Mouse (Mus musculus) R1 (cell line): ENCODE measurements around the gene Lrch1.

Source experiments
- DNase-seq: peaks from one replicate; pipeline ENCODE4 v3.0.0-alpha.2; 2018; ENCODE audit warnings: low read depth, low spot score

Gene Lrch1

DNA sequence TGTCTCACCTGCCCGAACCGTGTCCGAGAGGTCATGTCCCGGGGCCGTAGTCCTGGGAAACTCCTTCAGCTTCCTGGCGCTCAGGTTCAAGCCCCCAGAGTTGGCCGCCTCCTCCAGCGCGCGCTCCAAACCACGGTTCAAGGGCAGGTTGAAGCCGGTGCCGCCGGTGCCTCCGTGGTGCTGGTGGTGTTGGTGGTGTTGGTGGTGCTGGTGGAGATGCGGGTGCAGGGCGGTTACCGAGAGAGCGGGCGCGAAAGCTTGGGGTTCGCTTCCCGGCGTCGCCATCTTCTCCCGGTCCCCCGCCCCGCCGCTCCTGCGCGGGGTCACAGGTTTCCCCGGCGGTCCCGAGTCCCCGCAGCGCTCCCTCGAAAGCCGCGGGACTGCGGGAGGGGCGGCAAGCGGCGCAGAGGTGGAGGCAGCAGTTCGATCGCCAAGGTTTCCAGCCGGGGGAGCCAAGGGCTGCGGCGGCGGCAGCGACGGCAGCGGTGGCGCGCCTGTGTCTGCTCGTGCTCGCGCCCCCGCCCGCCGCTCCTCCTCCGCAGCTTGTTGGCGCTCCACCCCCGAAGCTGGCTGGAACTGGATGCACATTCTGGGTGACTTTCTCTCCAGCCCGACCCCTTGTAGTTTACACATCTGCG, at the start of gene Lrch1:
Gene Lrch1, minus strand, starts transcription at position 501 of the 638 bp plus-strand sequence.
- peak; percentile 88 for DNase-seq

DNA sequence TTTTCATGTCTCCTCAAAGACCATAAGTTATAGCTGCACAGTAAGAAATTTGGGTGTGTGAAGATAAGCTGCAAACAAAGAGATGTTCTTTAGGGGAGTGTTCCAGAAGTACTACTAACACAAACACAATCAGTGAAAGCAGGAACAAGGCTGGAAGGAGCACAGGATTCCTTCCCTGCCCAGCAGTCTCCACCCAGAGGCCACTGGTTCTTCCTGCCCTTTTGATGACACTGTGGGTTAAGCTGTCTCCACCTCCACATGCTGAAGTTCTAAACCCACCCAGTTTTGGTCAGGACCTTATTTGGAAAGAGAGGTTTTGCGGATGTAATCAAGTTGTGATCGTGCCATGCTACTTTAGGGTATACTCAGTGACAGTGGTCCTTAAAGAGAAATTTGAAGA, 49.4 kb upstream of the Lrch1 start:
- DNase-seq = no peak

DNA sequence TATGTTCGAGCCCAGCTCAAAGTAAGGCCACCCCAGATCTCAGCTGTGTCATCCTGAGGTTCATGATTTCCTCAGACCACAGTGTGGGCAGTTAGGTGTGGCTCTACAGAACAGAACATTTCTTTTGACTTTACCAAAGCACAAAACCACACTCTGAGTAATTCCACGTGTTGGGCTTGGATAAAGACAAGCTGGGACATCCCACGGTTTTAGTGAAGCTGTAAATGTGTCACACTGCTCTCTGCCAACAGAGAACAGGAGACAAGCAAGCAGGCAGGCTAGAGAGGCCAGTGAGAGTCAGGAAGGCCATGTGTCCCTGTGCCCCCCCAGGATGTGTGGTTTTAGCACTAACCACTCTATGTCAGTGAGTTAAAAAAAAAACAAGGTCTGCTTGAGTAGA, 48.9 kb upstream of the Lrch1 start:
- DNase-seq = no peak

DNA sequence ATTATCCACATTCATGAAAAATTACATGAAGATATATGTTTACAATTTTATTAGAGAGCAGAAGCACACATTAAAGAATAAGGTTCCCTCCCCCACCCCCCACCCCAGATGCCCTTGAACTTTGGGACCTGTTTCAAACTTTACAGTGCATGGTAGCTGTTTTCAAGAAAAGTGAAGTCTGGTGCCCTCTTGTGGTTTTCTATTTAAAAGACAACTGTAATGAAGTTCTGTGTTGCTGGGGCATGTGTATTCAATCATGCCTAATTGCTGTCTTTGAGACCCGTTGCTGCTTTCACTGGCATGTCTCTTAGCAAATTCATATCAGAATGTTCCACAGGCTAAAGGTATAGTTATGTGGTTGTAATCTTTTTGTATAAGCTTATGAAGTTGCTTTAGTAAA, 42.8 kb upstream of the Lrch1 start:
- peak; percentile 65 for DNase-seq

DNA sequence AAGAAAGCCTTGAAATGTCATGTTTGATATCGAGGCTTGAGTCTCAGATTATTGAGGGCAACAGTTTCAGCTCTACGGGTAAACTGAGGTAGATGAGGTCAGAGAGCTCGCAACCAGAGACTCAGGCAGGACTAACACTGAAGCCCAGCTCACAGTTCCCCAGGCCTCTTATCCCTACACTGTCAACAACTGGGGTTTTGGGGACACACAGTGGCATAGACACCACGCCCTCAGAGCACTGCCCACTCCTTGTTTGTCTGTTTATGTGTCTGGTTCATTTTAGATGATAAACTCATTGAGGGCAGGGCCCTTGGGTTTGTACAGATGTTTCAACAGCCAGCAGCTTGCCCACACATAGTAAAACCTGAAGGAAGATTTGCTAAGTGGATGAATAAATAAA, 42.2 kb upstream of the Lrch1 start:
- no peak for DNase-seq

DNA sequence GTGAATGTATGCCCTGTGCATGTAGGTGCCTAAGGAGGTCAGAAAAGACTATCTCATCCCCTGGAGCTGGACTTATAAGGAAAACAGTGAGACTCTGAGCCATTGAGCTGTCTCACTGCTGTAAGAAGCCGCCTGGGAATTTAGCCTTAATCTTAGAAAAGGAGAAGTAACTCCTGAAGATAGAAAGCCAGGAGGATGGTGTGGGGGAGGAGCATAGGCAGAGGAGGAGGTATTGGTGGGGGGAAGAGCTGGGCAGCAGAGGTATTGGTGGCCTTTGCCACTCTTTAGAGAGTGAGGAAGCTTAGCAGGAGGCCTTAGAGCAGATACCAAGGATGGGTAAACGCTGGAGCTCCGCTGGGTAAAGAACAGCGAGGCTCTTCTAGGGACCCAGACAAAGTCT, 41.6 kb upstream of the Lrch1 start:
- DNase-seq = no peak

DNA sequence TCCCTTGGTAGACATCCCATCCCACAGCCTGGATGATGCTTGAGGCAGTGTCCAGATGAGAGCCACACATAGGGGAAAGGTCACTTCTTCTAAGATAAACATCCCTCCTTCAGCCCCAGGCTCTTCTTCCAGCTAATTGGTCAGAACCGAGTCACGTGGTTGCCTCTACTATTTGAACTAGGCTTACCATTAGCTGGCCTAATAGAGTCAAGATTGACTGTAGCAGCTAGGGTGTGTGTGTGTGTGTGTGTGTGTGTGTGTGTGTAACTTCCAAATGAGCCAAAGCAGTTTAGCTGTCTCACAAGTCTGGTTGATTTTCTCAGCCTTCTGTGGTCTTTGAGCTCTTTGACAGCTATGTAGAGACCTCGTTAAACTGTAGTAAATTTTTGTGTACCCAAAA, 38.9 kb upstream of the Lrch1 start:
- peak; percentile 8 for DNase-seq

DNA sequence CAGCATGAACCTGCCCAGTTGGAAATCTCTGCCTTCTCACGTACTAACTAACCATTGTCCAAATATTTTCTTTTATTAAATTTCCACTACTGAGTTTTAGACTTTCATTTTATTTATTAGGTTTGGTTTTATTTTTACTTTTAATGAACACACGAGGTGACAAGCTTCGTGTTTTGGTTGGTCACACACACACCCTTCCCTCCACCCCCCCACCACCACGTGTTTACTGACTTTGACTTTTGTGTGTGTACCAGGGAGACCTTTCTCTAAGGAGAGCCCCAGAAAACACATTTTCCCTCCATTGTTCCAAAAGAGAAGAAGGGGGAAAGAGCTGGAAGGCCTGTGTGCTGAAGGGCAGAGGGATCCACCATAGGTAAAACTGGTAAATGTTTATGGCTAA, 38.0 kb upstream of the Lrch1 start:
- no peak for DNase-seq

DNA sequence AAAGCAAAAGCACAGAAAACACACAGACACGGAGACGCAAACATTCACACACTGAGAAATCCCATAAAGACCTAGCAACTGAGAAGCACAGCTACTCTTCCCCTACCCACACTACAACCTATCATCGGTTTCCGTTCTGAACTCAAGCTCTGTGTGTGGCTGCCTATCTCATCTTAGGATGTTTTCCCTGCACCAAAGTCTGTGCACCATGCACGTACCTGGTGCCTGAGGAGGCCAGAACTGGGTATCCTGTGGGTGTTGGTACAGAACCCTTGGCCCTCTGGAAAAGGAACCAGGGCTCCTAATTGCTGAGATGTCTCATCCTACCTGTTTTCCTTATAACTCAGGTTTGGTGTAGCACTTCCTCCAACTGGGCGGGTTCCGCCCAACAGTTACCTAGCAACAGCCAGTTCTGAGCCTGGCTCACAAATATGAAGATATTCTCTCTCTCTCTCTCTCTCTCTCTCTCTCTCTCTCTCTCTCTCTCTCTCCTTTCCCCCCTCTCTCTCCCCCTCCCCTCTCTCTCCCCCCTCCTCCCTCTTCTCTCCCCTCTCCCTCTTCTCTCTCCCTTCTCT, 37.2 kb upstream of the Lrch1 start:
- DNase-seq = no peak

DNA sequence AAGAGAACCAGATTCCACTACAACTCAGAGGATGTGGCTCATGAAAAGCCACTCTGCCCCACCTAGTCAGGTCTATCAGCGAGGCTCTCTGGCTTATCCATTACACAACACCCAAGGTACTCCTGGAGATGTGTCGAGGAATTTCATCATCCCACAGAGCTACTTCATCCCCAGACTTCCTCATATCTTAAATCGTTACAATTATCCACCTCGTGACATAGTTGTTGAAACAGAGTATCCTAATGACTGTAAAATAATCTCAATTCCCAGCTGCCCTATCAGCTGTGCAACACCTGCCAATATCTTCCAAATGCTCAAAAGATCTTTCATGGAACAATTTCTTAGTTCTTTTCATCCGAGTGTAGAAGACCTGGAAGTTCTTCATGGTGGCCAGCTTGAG, 35.4 kb upstream of the Lrch1 start:
- DNase-seq = no peak

DNA sequence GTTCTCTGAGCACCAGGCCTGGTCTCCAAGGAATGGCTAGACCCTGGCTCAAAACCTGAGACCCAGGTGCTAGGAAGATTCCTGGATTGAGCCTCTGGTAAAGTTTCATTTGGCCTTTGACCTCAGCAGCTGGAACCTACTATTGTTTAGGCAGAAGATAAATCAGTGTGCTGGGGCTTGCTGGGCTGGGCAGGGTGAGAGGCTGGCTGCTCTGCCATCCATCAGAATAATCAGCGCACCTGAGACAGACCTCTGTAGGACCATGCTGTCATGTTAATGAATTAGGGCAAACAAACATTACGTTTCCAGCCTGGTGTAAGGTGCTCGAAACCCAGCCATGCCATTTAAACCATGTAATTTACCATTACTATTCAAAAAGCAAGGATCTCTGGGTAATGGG, 33.3 kb upstream of the Lrch1 start:
- DNase-seq = no peak

DNA sequence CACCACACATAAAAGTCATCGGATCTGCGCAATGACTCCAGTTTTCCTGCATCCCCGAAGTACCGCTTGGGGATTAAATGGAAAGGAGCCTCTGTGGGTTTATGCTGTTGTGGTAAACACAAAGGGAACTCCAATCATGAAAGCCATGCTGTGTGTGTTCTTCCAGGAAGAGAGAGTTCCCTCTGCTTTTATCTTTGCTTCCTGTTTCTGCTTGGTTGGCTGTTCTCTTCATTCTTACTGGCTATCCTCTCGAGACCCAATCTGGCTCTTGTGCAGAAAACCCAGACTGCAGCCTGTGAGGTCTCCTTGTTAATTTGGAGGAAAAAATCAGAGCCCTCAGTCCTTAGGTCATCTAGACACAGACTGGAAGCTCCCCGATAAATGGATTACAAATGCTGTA, 29.3 kb upstream of the Lrch1 start:
- no peak for DNase-seq

DNA sequence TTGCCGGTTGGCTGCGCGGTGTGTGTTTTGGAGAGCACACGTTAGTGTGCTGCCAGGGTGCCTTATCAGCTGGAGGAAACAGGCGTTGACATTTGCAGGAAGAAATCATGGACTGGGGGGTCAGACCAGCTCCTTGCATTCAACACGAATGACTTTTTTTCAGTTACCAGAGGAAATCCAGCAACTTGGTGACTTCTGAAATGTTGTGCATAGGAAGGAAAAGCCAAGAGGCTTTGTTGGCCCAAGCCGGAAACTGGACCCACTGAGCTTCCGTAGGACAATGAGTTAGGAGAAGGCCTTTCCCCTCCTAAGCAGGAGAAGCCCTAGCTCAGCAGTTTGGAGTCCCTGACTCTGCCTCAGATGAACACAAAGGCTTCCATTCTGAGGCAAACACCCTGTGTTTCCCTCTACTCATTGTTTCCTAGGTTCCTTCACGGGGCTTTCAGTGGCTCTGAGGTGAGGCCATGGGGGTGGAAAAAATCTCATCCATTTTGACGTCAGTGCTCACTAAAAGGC, 26.5 kb upstream of the Lrch1 start:
- DNase-seq = peak; percentile 80

DNA sequence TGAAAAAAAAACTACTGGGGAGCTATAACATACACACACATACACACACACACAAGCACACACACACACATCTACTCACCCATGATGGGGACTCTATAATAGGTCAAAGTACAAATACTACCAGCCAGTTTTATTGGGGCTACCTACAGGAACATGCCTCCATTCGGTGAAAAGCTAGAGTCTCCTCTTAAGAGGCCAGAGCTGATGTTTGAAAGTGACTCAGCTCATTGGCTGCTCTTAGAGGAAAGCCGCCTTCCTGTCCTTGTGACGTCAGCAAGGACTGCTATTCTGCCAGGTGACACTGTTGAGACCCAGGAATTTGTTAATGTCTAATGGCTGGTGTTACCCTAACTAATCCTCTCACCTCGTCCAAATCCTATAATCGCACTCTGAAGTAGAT, 25.0 kb upstream of the Lrch1 start:
- no peak for DNase-seq

DNA sequence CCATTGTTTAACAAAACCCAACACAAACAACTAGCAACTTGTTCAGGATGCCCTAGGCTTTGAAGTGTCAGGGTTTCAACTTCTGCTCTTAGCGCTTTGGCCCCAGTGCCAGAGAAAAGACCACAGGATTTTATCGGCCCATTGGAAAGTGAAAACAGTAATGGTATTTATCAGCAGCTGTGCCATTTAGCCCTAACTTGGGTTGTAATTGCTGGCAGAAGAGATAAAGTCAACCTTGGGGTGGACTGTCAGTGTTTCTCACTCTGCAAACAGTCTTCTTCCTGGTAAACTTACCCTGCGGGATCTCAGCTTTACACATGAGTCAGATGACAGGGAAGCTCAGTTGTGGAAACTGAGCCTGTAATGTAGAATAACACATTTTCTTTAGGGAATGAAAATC, 24.5 kb upstream of the Lrch1 start:
- DNase-seq = no peak

DNA sequence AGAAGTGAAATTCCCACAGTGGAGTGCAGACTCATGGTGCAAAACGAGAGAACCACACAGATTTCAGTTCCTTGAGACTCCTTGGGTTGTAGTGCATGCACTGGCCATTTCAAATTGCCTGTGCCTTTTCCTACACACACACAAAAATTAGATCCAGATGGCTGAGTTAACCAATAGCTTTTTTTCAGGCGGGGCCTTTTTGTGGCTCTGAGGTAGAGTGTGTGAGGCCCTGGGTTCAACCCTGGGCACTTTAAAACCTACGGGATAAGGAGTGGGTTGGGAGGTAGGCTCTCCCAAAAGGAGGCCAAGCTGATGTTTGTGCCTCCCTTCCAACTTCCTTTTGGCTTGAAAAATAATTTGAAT, 15.7 kb upstream of the Lrch1 start:
- no peak for DNase-seq

DNA sequence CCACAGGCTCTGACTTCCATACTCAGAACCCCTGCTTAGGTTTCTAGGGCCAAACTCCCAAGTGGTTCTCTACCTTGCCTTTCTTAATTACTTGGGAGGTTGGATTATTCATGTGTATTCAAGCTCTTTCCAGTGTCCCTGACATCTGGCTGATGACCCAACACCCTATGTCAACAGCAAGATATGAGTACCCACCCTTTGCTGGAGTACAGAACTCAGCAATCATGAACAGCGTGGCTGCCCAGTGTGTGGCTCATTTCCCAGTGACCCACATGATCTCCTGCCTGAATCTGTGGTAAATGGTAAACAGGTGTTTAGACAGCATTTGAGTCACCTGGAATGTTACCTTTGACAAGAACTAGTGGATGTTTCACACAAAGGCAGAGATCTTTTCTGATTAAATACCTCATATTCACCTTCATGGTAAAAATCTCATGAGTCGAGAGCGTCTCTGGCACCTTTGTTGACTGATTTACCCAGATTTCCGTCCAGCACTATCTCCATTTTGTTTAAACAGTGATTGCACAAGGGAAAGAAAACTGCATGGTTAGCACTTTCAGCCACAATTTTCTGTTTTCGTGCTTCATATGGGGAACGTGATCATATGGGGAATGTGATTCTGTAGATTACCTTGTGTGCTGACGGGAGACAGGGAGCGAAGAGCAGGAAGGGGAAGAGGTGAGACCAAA, 15.2 kb upstream of the Lrch1 start:
- DNase-seq = no peak

DNA sequence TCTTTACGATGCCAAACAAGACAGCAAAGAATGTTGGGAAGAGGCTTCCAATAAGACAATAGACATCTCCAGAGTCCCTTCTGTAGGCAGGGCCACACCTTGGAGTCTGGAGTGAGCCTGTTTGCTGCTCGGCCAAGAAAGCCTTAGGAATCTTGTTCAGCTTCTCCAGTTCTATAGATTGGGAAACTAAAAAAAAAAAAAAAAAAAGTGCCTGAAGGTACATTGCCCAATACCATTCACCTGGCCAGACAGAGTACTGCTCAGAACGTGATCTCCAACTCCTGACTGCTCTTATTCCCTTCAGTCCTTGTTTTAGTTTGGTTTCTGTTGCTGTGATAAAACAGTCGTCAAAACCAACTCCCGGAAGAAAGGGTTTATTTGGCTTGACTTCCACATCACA, 12.9 kb upstream of the Lrch1 start:
- DNase-seq = peak; percentile 29

DNA sequence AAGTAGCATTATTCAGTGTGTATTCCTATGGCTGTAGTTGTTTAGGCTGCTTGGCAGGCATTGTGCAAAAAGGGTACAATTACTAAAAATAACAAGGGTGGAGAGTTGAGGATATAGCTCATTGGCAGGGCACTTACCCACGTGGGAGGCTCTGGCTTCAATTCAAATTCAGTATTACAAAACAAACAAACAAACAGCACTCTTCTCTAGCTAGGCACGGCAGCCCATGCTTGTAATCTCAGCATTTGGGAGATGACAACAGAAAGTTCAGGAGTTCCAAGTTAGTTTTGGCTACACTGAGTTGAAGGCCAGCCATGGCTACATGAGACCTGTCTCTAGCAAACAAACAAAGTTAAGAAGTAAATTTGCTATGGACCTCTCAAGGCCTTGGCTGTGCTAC, 9.0 kb upstream of the Lrch1 start:
- DNase-seq = no peak

DNA sequence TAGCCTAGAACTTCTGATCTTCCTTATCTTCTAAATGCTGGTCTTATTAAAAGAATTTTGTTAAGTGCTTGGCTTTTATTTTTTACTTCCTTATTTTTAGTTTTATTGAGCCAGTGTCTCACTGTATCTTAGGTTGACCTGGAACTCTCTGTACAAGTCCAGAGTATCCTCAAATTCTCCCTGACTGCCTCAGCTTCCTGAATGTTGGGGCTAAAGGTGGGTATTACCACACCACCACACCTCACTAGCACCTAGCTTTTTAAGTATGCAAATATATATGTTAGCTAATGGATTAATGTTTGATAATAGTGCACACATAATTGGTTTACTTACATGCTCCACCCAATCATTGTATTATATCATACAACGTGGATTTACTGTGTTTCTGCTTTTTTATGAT, 8.6 kb upstream of the Lrch1 start:
- no peak for DNase-seq

DNA sequence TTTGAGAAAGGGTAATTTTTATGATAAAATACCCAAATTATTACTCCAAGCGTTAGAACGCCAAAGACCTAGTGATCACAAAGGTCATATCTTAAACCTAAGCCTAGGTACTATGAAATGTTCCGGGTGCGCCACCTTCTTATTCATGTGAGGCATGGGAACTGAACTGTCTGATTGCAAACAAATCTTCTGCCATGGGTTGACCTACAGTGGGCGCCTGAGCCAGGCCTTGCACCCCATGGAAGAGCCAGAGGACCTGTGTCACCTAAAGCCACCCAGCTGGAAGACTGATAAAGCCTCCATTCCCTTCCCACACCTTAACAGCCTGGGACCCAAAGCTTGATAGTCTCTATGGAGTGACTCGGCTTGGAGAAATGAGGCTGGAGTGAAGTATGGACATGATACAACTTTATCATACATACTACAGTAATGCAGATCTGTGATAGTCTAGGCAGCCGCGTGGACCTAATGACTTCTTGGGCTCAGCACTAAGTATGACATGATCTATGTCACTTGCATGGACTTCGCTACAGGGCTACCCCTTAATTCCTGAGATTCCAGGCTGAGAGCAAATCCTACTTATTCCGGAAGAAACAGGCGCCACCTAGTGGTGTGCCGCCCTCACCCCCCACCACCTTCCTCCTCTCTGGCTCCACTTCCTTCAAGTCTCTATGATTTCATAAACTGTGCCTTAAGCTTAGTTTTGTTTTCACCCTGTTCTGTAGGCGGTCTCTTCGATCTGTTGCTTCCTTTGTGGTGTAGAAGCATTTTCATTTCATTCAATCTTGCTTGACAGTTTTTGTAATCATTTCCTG, 957 bp upstream of the Lrch1 start:
- DNase-seq = peak; percentile 56

DNA sequence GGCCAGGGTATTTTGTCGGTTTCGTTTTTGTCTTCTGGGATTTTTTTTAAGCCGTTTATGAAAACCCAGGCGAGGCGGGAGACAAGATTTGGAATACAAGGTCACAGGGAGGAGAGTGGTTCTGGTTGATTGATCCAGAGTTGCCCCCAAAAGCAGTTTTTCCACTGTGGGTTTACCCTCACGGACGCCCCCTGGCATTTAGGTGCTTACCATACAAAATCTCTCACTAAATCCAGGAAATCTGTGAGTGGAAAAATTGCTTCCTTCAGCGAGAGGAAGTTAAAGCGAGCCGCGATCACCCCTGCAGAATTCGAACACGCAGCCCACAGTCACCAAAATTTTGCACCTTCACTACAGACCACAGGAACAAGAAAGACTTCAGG, 329 bp upstream of the Lrch1 start:
- DNase-seq = no peak
